Mouse (Mus musculus): ENCODE measurements at regions not wholly inside any gene's neighbourhood (a gene's known extent, or its start where the extent isn't known, plus 50 kb on each side); places are given as distances from the start of the nearest gene placed in this dataset.

GRCm38 (mm10) chr10:118501571-118501970, 60.7 kb downstream of the Ifng start:
- DNase-seq (ENCODE audit: low spot score in 2 of 2) = no peak

GRCm38 (mm10) chr10:118504811-118505210, 64.0 kb downstream of the Ifng start:
- DNase-seq (ENCODE audit: low spot score in 2 of 2) = no peak

- DNase-seq (ENCODE audit: low spot score in 2 of 2) = no peak
Observed at GRCm38 (mm10) chr10:118506154-118506553, 65.3 kb downstream of the Ifng start.

- peak in 1 of 2 experiments; percentile 24 for DNase-seq (ENCODE audit: low spot score in 2 of 2)
Observed at GRCm38 (mm10) chr10:118507630-118508029, 66.8 kb downstream of the Ifng start.

GRCm38 (mm10) chr10:118516839-118517238, 76.0 kb downstream of the Ifng start:
- no peak for DNase-seq (ENCODE audit: low spot score in 2 of 2)

GRCm38 (mm10) chr10:118517995-118518394, 77.1 kb downstream of the Ifng start:
- no peak for DNase-seq (ENCODE audit: low spot score in 2 of 2)

- DNase-seq (ENCODE audit: low spot score in 2 of 2) = peak in 1 of 2 experiments; percentile 36
Observed at GRCm38 (mm10) chr10:118545966-118546365, 105.1 kb downstream of the Ifng start.

GRCm38 (mm10) chr10:118550201-118550600, 109.4 kb downstream of the Ifng start:
- no peak for DNase-seq (ENCODE audit: low spot score in 2 of 2)

- DNase-seq (ENCODE audit: low spot score in 2 of 2) = no peak
Observed at GRCm38 (mm10) chr10:118558848-118559247, 118.0 kb downstream of the Ifng start.

- DNase-seq (ENCODE audit: low spot score in 2 of 2) = no peak
Observed at GRCm38 (mm10) chr10:118564041-118564440, 123.2 kb downstream of the Ifng start.

- no peak for DNase-seq (ENCODE audit: low spot score in 2 of 2)
Observed at GRCm38 (mm10) chr10:118564528-118565268, 123.9 kb downstream of the Ifng start.

GRCm38 (mm10) chr10:118568617-118569016, 127.8 kb downstream of the Ifng start:
- DNase-seq (ENCODE audit: low spot score in 2 of 2) = no peak

- DNase-seq (ENCODE audit: low spot score in 2 of 2) = no peak
Observed at GRCm38 (mm10) chr10:118569424-118569823, 128.6 kb downstream of the Ifng start.

GRCm38 (mm10) chr10:118573247-118573646, 132.4 kb downstream of the Ifng start:
- DNase-seq (ENCODE audit: low spot score in 2 of 2) = no peak

- no peak for DNase-seq (ENCODE audit: low spot score in 2 of 2)
Observed at GRCm38 (mm10) chr10:118575570-118575969, 134.7 kb downstream of the Ifng start.

- no peak for DNase-seq (ENCODE audit: low spot score in 2 of 2)
Observed at GRCm38 (mm10) chr10:118581376-118581775, 140.5 kb downstream of the Ifng start.

GRCm38 (mm10) chr10:118585821-118586220, 145.0 kb downstream of the Ifng start:
- DNase-seq (ENCODE audit: low spot score in 2 of 2) = no peak

GRCm38 (mm10) chr10:118588198-118588597, 147.4 kb downstream of the Ifng start:
- no peak for DNase-seq (ENCODE audit: low spot score in 2 of 2)

GRCm38 (mm10) chr10:118592648-118593368, 152.0 kb downstream of the Ifng start:
- peak; percentile 55 to 84 for DNase-seq (ENCODE audit: low spot score in 2 of 2)

GRCm38 (mm10) chr10:118596206-118596605, 155.4 kb downstream of the Ifng start:
- DNase-seq (ENCODE audit: low spot score in 2 of 2) = no peak

GRCm38 (mm10) chr10:118598497-118598896, 157.7 kb downstream of the Ifng start:
- no peak for DNase-seq (ENCODE audit: low spot score in 2 of 2)

GRCm38 (mm10) chr10:118599197-118599596, 158.4 kb downstream of the Ifng start:
- no peak for DNase-seq (ENCODE audit: low spot score in 2 of 2)

- no peak for DNase-seq (ENCODE audit: low spot score in 2 of 2)
Observed at GRCm38 (mm10) chr10:118599610-118600009, 158.8 kb downstream of the Ifng start.
